18 mouse cellular contexts compared by ENCODE assay signal in the genomic region with DNA sequence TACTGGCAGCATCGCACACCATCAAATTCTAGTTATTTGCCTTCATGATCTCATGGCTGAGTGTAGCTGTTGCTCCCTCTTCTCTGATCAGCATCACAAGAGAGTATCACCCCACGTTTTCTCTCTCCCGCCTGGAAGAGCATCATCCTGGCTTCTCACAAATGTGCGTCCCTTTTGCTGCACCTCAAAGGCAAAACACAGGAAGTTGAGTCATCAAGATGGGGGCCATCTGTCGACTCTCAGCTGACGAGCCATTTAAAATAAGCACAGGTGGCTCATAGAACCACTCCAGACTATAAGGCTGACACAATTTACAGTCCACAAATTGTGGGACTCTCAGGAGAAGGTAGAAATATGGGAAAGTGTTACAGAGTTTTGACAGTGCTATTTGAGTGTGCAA.
A peak's percentile ranks its signal among the peaks of the same experiment; 100 is the strongest.
DNase-seq lines count a peak whose midpoint lies in the region; ATAC-seq and TF ChIP-seq lines count a peak whose summit lies in the region.
"Had no signal": no experiment of that assay in that cellular context is flagged by ENCODE, and none has a peak within 500 bp of the region (broad histone marks: within the 10 kb centered on the region; RNA-seq: fewer than 3 reads in every experiment).

No protein-coding gene starts in this region.

- TF ChIP-seq POLR2A in cerebellum, adult 2 months (IDR thresholded peaks at IDR 0.05; ENCODE audit: borderline replicate concordance, insufficient read depth, low read length) = no peak

- H3K4me1 ChIP-seq in cerebellum, adult 2 months (ENCODE audit: control insufficient read depth, insufficient read depth, low read length) = no peaks in the 10 kb centered on the region
- peaks cover 20% of the 10 kb centered on the region for H3K4me1 ChIP-seq in midbrain, embryonic 13.5 days (replicated peaks)

- no peak overlapping the region for H3K4me2 ChIP-seq in midbrain, embryonic 13.5 days (replicated peaks)
- H3K4me2 ChIP-seq: heart, embryonic 13.5 days; limb, embryonic 15.5 days; midbrain, embryonic 11.5 days had no signal

- H3K27me3 ChIP-seq in cerebellum, adult 2 months (ENCODE audit: control insufficient read depth, insufficient read depth, low read length) = no peaks in the 10 kb centered on the region; the same call in 1 of the 2 replicates
- H3K27me3 ChIP-seq in midbrain, embryonic 13.5 days = no peaks in the 10 kb centered on the region
- H3K27me3 ChIP-seq: heart, embryonic 13.5 days; limb, embryonic 15.5 days had no signal

- 36% methylated on average over 6 of the region's 6 CpGs for WGBS in cerebellum, adult 2 months
- WGBS in midbrain, embryonic 13.5 days = 84% methylated on average over 6 of the region's 6 CpGs

- H3K4me3 ChIP-seq in cerebellum, adult 2 months (replicated peaks; ENCODE audit: insufficient read depth, low read depth, low read length) = no peak overlapping the region
- H3K4me3 ChIP-seq in midbrain, embryonic 13.5 days (replicated peaks) = no peak overlapping the region
- H3K4me3 ChIP-seq: embryonic facial prominence, embryonic 10.5 days; erythroblast, embryonic 14.5 days; heart, embryonic 13.5 days; limb, embryonic 15.5 days had no signal

- peaks cover 15% of the 10 kb centered on the region for H3K36me3 ChIP-seq in midbrain, embryonic 13.5 days
- H3K36me3 ChIP-seq: embryonic facial prominence, embryonic 10.5 days; heart, embryonic 13.5 days; limb, embryonic 15.5 days had no signal

- H3K9ac ChIP-seq in midbrain, embryonic 13.5 days (replicated peaks) = no peak overlapping the region
- H3K9ac ChIP-seq: forebrain, postnatal 0 days; heart, embryonic 13.5 days; limb, embryonic 15.5 days; liver, postnatal 0 days had no signal

- no peak for ATAC-seq in midbrain, embryonic 13.5 days
- ATAC-seq: forebrain, postnatal 0 days; liver, postnatal 0 days had no signal

- no peak for TF ChIP-seq CTCF in cerebellum, adult 2 months (IDR thresholded peaks at IDR 0.05; ENCODE audit: borderline replicate concordance, insufficient read depth, low read depth, low read length)

- H3K9me3 ChIP-seq in midbrain, embryonic 13.5 days = no peaks in the 10 kb centered on the region
- H3K9me3 ChIP-seq: embryonic facial prominence, embryonic 10.5 days; heart, embryonic 13.5 days; limb, embryonic 15.5 days had no signal

- peak; percentile 26 to 60 for DNase-seq in cerebellum, adult 2 months
- DNase-seq in cerebellum, adult 11 months = no peak
- peak; percentile 22 for DNase-seq in layer of hippocampus, adult 9-11 months
- DNase-seq in layer of hippocampus, postnatal 25 days (ENCODE audit: extremely low spot score in 1 of 2, low spot score in 1 of 2) = no peak
- DNase-seq in 416B (ENCODE audit: low read depth) = peak; percentile 53
- DNase-seq in frontal cortex, postnatal 36 days (ENCODE audit: low spot score in 2 of 2) = peak; percentile 40 to 43
- no peak for DNase-seq in heart, adult 8-10 months (ENCODE audit: low spot score)
- DNase-seq: cerebellum, postnatal 10 days; forebrain, postnatal 0 days; gastrocnemius, postnatal 36 days; liver, postnatal 0 days; lung, postnatal 36 days had no signal

- no peak overlapping the region for H3K27ac ChIP-seq in cerebellum, adult 2 months (ENCODE audit: insufficient read depth, low read length)
- H3K27ac ChIP-seq in midbrain, embryonic 13.5 days = no peak overlapping the region
- H3K27ac ChIP-seq: embryonic facial prominence, embryonic 10.5 days; heart, embryonic 13.5 days; limb, embryonic 15.5 days had no signal

Comparison
In these comparisons a context has a peak if more than half of its experiments do, and no peak if none do; other contexts are left out.
1. DNase-seq: peak in cerebellum, adult 2 months (2 of 2), layer of hippocampus, adult 9-11 months (single experiment), 416B (single experiment) and frontal cortex, postnatal 36 days (2 of 2); none in cerebellum, adult 11 months (single experiment), layer of hippocampus, postnatal 25 days (0 of 2) and heart, adult 8-10 months (single experiment).